Mouse (Mus musculus): Measurements from ENCODE around the gene Abcg5. TPM values are rescaled to one million over a fixed set of nuclear protein-coding genes. Genes with fewer than 3 reads are reported as not detected.

The Abcg5 gene
- polyA plus RNA-seq, 1 experiment from 2014 or later = 0.43 TPM

DNA sequence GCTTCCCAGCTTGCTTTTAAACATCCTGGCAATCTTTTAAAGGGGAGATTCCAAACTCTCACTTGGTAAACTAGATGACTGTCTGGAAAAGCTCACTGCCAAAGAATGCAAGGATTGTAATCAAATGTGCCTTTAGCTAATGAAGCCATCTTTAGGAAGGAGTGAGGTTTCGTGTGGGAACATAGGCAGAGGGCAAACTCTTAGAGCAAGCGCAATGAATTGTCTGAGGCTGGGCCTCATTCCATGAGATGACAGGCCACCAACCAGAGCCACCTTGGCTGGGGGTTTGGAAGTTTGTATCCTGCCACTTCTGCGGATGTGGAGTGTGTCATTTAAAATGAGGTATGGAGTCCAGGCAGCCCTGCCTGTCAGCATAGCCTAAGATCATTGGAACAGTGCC, 62.7 kb downstream of the Abcg5 start:
- no peak for ATAC-seq (replicated peaks; ENCODE audit: insufficient number of reproducible peaks, low FRiP score, low TSS enrichment)
- Histone ChIP-seq H3K4me3 (ENCODE audit: low read depth, low read length) (no peak overlapping the region), H3K4me1 (ENCODE audit: control insufficient read depth, insufficient read depth, low read length) (no peaks in the 10 kb centered on the region), H3K27ac (ENCODE audit: low read depth, low read length) (no peak overlapping the region), H3K4me2 (no peak overlapping the region), H3K9me3 (replicated peaks; ENCODE audit: control insufficient read depth, low read length) (no peaks in the 10 kb centered on the region), H3K27me3 (ENCODE audit: control insufficient read depth, insufficient read depth, low read length) (no peaks in the 10 kb centered on the region), H3K36me3 (ENCODE audit: control insufficient read depth, insufficient read depth, low read length) (no peaks in the 10 kb centered on the region), H3K9ac (ENCODE audit: low read depth, low read length) (no peak overlapping the region)
- 73% methylated on average over 3 of the region's 3 CpGs for WGBS (ENCODE audit: insufficient replicate concordance)

DNA sequence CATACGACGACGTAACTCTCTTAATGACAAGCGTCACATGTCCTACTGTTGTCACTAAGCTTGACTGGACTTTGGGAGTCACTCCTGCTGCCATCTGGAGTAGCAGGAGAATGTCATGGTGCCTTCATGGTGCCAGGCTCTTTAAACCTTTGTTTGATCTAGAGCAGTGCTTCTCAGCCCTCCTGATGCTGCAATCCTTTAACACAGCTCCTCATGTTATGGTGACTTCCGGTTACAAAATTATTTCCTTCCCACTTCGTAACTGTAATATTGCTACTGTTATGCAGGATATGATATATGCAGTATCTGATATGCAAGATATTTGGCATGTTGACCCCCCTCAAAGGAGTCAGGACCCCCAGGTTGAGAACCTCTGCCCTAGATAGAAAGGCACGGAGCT, 63.7 kb downstream of the Abcg5 start:
- no peak overlapping the region for H3K4me2 ChIP-seq
- ATAC-seq (replicated peaks; ENCODE audit: insufficient number of reproducible peaks, low FRiP score, low TSS enrichment) = no peak
- no peaks in the 10 kb centered on the region for H3K4me1 ChIP-seq (ENCODE audit: control insufficient read depth, insufficient read depth, low read length)
- H3K4me3 ChIP-seq (ENCODE audit: low read depth, low read length) = no peak overlapping the region
- 84% methylated on average over 7 of the region's 7 CpGs for WGBS (ENCODE audit: insufficient replicate concordance)
- H3K36me3 ChIP-seq (ENCODE audit: control insufficient read depth, insufficient read depth, low read length) = no peaks in the 10 kb centered on the region
- no peak overlapping the region for H3K9ac ChIP-seq (ENCODE audit: low read depth, low read length)
- no peak overlapping the region for H3K27ac ChIP-seq (ENCODE audit: low read depth, low read length)
- H3K27me3 ChIP-seq (ENCODE audit: control insufficient read depth, insufficient read depth, low read length) = no peaks in the 10 kb centered on the region
- no peaks in the 10 kb centered on the region for H3K9me3 ChIP-seq (replicated peaks; ENCODE audit: control insufficient read depth, low read length)

DNA sequence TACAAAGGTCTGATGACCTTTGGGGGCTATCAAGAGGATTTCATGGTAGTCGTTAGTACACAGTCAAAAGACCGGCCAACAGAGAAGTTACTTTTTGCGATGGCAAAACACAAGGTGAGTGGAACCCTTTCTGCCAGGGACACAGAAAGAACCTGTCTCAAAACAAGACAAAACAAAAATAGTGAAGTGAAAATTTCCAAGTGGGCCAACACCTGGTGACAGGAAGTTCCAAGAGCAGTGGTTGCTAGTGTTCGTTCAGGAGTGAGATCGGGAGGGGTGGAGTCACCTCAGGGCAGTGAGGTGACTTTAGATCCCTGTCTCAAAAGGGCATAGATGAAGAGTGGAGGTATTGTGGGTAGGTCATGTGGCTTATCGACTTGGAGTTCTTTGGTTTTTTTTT, 64.9 kb downstream of the Abcg5 start:
- H3K4me1 ChIP-seq (ENCODE audit: control insufficient read depth, insufficient read depth, low read length) = no peaks in the 10 kb centered on the region
- no peak overlapping the region for H3K4me3 ChIP-seq (ENCODE audit: low read depth, low read length)
- no peak for ATAC-seq (replicated peaks; ENCODE audit: insufficient number of reproducible peaks, low FRiP score, low TSS enrichment)
- no peak overlapping the region for H3K4me2 ChIP-seq
- H3K27ac ChIP-seq (ENCODE audit: low read depth, low read length) = no peak overlapping the region
- WGBS (ENCODE audit: insufficient replicate concordance) = 90% methylated on average over 6 of the region's 6 CpGs
- no peak overlapping the region for H3K9ac ChIP-seq (ENCODE audit: low read depth, low read length)
- H3K36me3 ChIP-seq (ENCODE audit: control insufficient read depth, insufficient read depth, low read length) = no peaks in the 10 kb centered on the region
- no peaks in the 10 kb centered on the region for H3K9me3 ChIP-seq (replicated peaks; ENCODE audit: control insufficient read depth, low read length)
- H3K27me3 ChIP-seq (ENCODE audit: control insufficient read depth, insufficient read depth, low read length) = no peaks in the 10 kb centered on the region

DNA sequence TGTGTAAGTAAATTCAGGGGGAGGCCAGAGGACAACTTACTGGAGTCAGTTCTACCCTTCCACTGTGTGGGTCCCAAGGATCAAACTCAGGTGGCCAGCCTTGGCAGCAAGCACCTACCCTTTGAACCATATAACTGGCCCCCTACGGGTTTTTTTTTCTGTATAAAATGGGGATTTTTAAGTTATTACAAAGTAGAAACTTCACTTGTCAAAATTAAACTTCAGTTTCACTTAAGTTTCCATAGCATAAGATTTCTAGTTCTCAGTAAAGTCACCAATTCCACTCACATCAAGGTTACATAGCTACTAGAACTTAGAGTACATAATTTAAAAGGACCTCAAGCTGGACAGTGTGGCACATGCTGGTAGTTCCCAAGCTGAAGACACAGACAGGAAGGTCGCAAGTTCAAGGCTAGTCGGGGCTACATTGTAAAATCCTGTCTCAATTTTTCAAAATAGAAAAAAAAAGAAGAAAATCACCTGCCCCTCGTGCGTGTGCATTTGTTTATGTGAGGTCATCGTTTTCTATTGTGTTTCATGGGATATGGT, 66.2 kb downstream of the Abcg5 start:
- no peaks in the 10 kb centered on the region for H3K36me3 ChIP-seq (ENCODE audit: control insufficient read depth, insufficient read depth, low read length)
- H3K9ac ChIP-seq (ENCODE audit: low read depth, low read length) = no peak overlapping the region
- H3K9me3 ChIP-seq (replicated peaks; ENCODE audit: control insufficient read depth, low read length) = no peaks in the 10 kb centered on the region
- 78% methylated on average over 6 of the region's 6 CpGs for WGBS (ENCODE audit: insufficient replicate concordance)
- H3K4me3 ChIP-seq (ENCODE audit: low read depth, low read length) = no peak overlapping the region
- no peak overlapping the region for H3K4me2 ChIP-seq
- no peak overlapping the region for H3K27ac ChIP-seq (ENCODE audit: low read depth, low read length)
- ATAC-seq (replicated peaks; ENCODE audit: insufficient number of reproducible peaks, low FRiP score, low TSS enrichment) = no peak
- no peaks in the 10 kb centered on the region for H3K27me3 ChIP-seq (ENCODE audit: control insufficient read depth, insufficient read depth, low read length)
- no peaks in the 10 kb centered on the region for H3K4me1 ChIP-seq (ENCODE audit: control insufficient read depth, insufficient read depth, low read length)

DNA sequence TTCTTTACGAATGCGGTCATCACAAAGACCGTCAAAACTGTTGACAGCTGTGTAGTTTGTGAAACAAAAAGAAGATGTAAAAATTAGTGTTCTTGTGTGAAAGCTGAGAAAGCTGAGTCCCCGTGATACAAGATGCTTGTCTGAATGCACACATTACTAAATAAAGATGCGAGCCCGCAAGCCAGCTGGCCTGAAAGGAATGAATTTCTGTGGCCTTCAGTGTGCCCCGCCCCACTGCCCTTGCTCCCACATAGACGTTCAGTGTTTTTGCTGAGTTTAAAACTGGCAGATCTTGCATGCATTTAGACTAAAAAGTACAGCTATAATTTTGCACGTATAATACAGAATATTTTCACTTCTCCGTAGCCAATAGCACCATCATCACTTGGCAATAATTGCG, 67.0 kb downstream of the Abcg5 start:
- 84% methylated on average over 11 of the region's 11 CpGs for WGBS (ENCODE audit: insufficient replicate concordance)
- Histone ChIP-seq H3K9ac (ENCODE audit: low read depth, low read length) (no peak overlapping the region), H3K27me3 (ENCODE audit: control insufficient read depth, insufficient read depth, low read length) (no peaks in the 10 kb centered on the region)

DNA sequence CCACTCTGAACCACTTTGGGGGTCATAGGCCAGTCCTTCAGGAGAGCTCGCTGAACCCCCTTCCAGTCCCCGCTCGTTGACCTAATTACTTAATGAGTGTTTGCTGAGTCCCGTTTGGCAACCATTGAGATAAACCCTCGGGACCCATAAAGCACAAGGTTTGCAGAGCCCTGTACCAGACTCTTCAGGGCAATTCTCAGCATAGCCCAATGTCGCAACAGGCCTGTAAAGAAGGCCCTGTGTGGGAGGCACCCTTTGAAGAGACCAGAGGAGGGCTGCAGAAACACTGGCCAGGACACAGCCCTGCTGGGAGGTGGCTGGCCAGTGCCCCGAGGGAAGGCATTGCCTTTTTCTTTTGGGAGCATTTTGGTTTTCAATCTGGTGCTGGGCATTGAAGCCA, 70.8 kb downstream of the Abcg5 start:
- no peaks in the 10 kb centered on the region for H3K9me3 ChIP-seq (replicated peaks; ENCODE audit: control insufficient read depth, low read length)
- no peaks in the 10 kb centered on the region for H3K4me1 ChIP-seq (ENCODE audit: control insufficient read depth, insufficient read depth, low read length)
- H3K36me3 ChIP-seq (ENCODE audit: control insufficient read depth, insufficient read depth, low read length) = no peaks in the 10 kb centered on the region
- H3K4me3 ChIP-seq (ENCODE audit: low read depth, low read length) = no peak overlapping the region
- no peak overlapping the region for H3K9ac ChIP-seq (ENCODE audit: low read depth, low read length)
- WGBS (ENCODE audit: insufficient replicate concordance) = 66% methylated on average over 7 of the region's 7 CpGs
- H3K27me3 ChIP-seq (ENCODE audit: control insufficient read depth, insufficient read depth, low read length) = no peaks in the 10 kb centered on the region
- H3K4me2 ChIP-seq = no peak overlapping the region
- no peak for ATAC-seq (replicated peaks; ENCODE audit: insufficient number of reproducible peaks, low FRiP score, low TSS enrichment)
- no peak overlapping the region for H3K27ac ChIP-seq (ENCODE audit: low read depth, low read length)

More for the DNA sequence above, 67.0 kb downstream of the Abcg5 start:
- H3K4me1 ChIP-seq (ENCODE audit: control insufficient read depth, insufficient read depth, low read length) = no peaks in the 10 kb centered on the region
- no peak overlapping the region for H3K27ac ChIP-seq (ENCODE audit: low read depth, low read length)
- H3K9me3 ChIP-seq (replicated peaks; ENCODE audit: control insufficient read depth, low read length) = no peaks in the 10 kb centered on the region
- no peaks in the 10 kb centered on the region for H3K36me3 ChIP-seq (ENCODE audit: control insufficient read depth, insufficient read depth, low read length)
- no peak overlapping the region for H3K4me3 ChIP-seq (ENCODE audit: low read depth, low read length)
- ATAC-seq (replicated peaks; ENCODE audit: insufficient number of reproducible peaks, low FRiP score, low TSS enrichment) = no peak
- no peak overlapping the region for H3K4me2 ChIP-seq

DNA sequence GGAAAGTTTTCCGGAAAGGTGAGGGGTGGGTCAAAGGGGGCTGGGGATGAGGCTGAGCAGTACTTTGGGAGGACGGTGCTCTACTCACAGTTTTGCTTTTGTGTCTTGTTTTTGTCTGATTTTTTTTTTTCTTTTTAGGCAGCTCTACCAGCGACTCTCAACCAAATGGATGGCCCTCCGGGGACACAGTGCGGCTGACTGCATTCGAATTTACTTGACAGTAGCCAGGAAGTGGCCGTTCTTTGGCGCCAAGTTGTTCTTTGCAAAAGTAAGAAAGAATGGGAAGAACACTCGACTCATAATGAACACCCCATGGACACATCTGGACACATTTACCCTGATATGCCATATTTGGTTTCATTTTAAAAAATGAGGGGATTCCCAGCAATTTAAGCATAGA, 71.3 kb downstream of the Abcg5 start:
- 86% methylated on average over 9 of the region's 9 CpGs for WGBS (ENCODE audit: insufficient replicate concordance)

DNA sequence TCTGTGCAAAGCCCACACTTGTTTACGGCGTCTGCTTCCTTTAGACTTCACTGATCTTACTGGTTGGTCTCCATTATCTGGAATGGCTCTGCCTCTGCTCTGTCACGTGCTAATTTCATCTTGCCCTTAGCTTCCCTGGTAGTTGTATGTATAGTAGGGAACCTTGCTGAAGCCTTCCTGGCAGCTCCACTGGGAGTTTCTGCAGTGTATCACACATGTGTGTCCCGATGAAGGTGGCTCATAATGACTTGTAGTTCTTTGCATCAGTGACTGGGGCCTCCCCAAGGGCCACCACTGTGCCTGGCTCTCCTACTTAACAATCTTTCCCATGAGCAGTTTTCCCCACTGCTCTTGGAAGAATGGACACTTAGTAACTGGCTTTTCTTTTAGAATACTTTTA, 74.2 kb downstream of the Abcg5 start:
- Histone ChIP-seq H3K27ac (ENCODE audit: low read depth, low read length) (no peak overlapping the region), H3K4me2 (no peak overlapping the region), H3K9me3 (replicated peaks; ENCODE audit: control insufficient read depth, low read length) (no peaks in the 10 kb centered on the region), H3K27me3 (ENCODE audit: control insufficient read depth, insufficient read depth, low read length) (no peaks in the 10 kb centered on the region), H3K4me1 (ENCODE audit: control insufficient read depth, insufficient read depth, low read length) (no peaks in the 10 kb centered on the region), H3K9ac (ENCODE audit: low read depth, low read length) (no peak overlapping the region), H3K36me3 (ENCODE audit: control insufficient read depth, insufficient read depth, low read length) (no peaks in the 10 kb centered on the region), H3K4me3 (ENCODE audit: low read depth, low read length) (no peak overlapping the region)
- WGBS (ENCODE audit: insufficient replicate concordance) = 80% methylated on average over 4 of the region's 4 CpGs
- ATAC-seq (replicated peaks; ENCODE audit: insufficient number of reproducible peaks, low FRiP score, low TSS enrichment) = no peak

More for the DNA sequence above, 71.3 kb downstream of the Abcg5 start:
- H3K9ac ChIP-seq (ENCODE audit: low read depth, low read length) = no peak overlapping the region
- H3K4me2 ChIP-seq = no peak overlapping the region
- ATAC-seq (replicated peaks; ENCODE audit: insufficient number of reproducible peaks, low FRiP score, low TSS enrichment) = no peak
- no peaks in the 10 kb centered on the region for H3K4me1 ChIP-seq (ENCODE audit: control insufficient read depth, insufficient read depth, low read length)
- no peaks in the 10 kb centered on the region for H3K36me3 ChIP-seq (ENCODE audit: control insufficient read depth, insufficient read depth, low read length)
- H3K4me3 ChIP-seq (ENCODE audit: low read depth, low read length) = no peak overlapping the region
- H3K9me3 ChIP-seq (replicated peaks; ENCODE audit: control insufficient read depth, low read length) = no peaks in the 10 kb centered on the region
- H3K27ac ChIP-seq (ENCODE audit: low read depth, low read length) = no peak overlapping the region
- no peaks in the 10 kb centered on the region for H3K27me3 ChIP-seq (ENCODE audit: control insufficient read depth, insufficient read depth, low read length)

Data from heart, embryonic 11.5 days (tissue).